Mouse (Mus musculus) gastrocnemius, postnatal 36 days (tissue): ENCODE measurements around the gene Mrrf. TPM values are rescaled to one million over a fixed set of nuclear protein-coding genes. Genes with fewer than 3 reads are reported as not detected.

ENCODE experiments used
- DNase-seq, 2 experiments: peaks; one replicate each; pipeline ENCODE4 v3.0.0; 2022
- intact Hi-C: fragments of 180-260 bp; cut with DNase I; formaldehyde crosslinking; loops from one replicate; pipeline ENCODE4 v1.15.1; 2025
- long read RNA-seq, 2 experiments: library from polyadenylated mRNA; stranded (forward); transcript quantifications; one replicate each; pipeline ENCODE4 v2.0.0; 2021
- total RNA-seq, 2 experiments: library from RNA; stranded (reverse); gene quantifications; 2 replicates each; pipeline ENCODE4 v1.2.3; 2021

Gene Mrrf
- total RNA-seq = 10 to 100 TPM; 13.5 to 18.8 TPM
- long read RNA-seq, experiment 1, transcript Mrrf-201 (7 exons, 2,623 nt) = major isoform, 16 of 22 reads
- long read RNA-seq, experiment 1, partial matches to known transcripts = 1 of 22 reads
- long read RNA-seq, experiment 1, other reads (novel, unspliced or antisense) = 5 of 22 reads
- long read RNA-seq, experiment 2, transcript Mrrf-201 (7 exons, 2,623 nt) = major isoform, 20 of 25 reads
- long read RNA-seq, experiment 2, partial matches to known transcripts = 2 of 25 reads
- long read RNA-seq, experiment 2, other reads (novel, unspliced or antisense) = 3 of 25 reads

- intact Hi-C loops = no loop called here
These were observed at the start of gene Mrrf, which contains the start of gene Rbm18 for GRCm38 (mm10) chr2:36136300-36136941. Gene Mrrf, plus strand, starts transcription at chr2:36136389. Gene Rbm18, minus strand, starts transcription at chr2:36136773.

GRCm38 (mm10) chr2:36089190-36089589, 47.0 kb upstream of the Mrrf start:
- no peak for DNase-seq
- intact Hi-C loops = no loop called here

More at GRCm38 (mm10) chr2:36136300-36136941, at the start of gene Mrrf, which contains the start of gene Rbm18:
- DNase-seq = peak; percentile 80 to 96

GRCm38 (mm10) chr2:36090853-36091741, 45.1 kb upstream of the Mrrf start:
- no peak for DNase-seq
- intact Hi-C loops = no loop called here

GRCm38 (mm10) chr2:36092748-36093147, 43.4 kb upstream of the Mrrf start:
- intact Hi-C loops = no loop called here
- no peak for DNase-seq

- intact Hi-C loops = no loop called here
These were observed 42.9 kb upstream of the Mrrf start for GRCm38 (mm10) chr2:36093301-36093700.

GRCm38 (mm10) chr2:36093914-36094475, 42.2 kb upstream of the Mrrf start:
- intact Hi-C loops = no loop called here
- no peak for DNase-seq

More at GRCm38 (mm10) chr2:36093301-36093700, 42.9 kb upstream of the Mrrf start:
- DNase-seq = no peak

GRCm38 (mm10) chr2:36097129-36097815, 38.9 kb upstream of the Mrrf start:
- no peak for DNase-seq
- intact Hi-C loops = no loop called here

GRCm38 (mm10) chr2:36098021-36098420, 38.2 kb upstream of the Mrrf start:
- intact Hi-C loops = no loop called here
- DNase-seq = no peak

- DNase-seq = no peak
- intact Hi-C loops = no loop called here
These were observed 36.5 kb upstream of the Mrrf start for GRCm38 (mm10) chr2:36099739-36100138.

GRCm38 (mm10) chr2:36101866-36102558, 34.2 kb upstream of the Mrrf start:
- DNase-seq = no peak
- intact Hi-C loops = no loop called here

- intact Hi-C loops = no loop called here
- no peak for DNase-seq
These were observed 33.6 kb upstream of the Mrrf start for GRCm38 (mm10) chr2:36102559-36102946.

- no peak for DNase-seq
- intact Hi-C loops = no loop called here
These were observed 33.1 kb upstream of the Mrrf start for GRCm38 (mm10) chr2:36103069-36103554.

- DNase-seq = no peak
- intact Hi-C loops = no loop called here
These were observed 32.4 kb upstream of the Mrrf start for GRCm38 (mm10) chr2:36103555-36104367.

GRCm38 (mm10) chr2:36104436-36104955, 31.7 kb upstream of the Mrrf start:
- no peak for DNase-seq
- intact Hi-C loops = no loop called here

- intact Hi-C loops = loop anchor here (1.0 kb wide), 1 partner anchor 17 kb away; no protein-coding TSS in a partner anchor
- DNase-seq = no peak
These were observed 31.0 kb upstream of the Mrrf start, which contains the start of gene Lhx6 for GRCm38 (mm10) chr2:36104956-36105741. Gene Lhx6, minus strand, starts transcription at chr2:36105408.

- DNase-seq = no peak
- intact Hi-C loops = no loop called here
These were observed 27.6 kb upstream of the Mrrf start for GRCm38 (mm10) chr2:36108615-36109014.

GRCm38 (mm10) chr2:36112632-36113031, 23.6 kb upstream of the Mrrf start:
- intact Hi-C loops = no loop called here

More at GRCm38 (mm10) chr2:36112632-36113031, 23.6 kb upstream of the Mrrf start:
- DNase-seq = no peak
